Mouse (Mus musculus) mammary gland, adult 2 months (tissue): ENCODE measurements around the gene Myh11. TPM values are rescaled to one million over a fixed set of nuclear protein-coding genes. Genes with fewer than 3 reads are reported as not detected.

Experiments
- polyA plus RNA-seq: library from polyadenylated mRNA; depleted of rRNA; stranded (reverse); fragments of >200 nt; gene quantifications from 2 replicates; pipeline ENCODE4 v1.2.3, GENCODE M21; 2012; ENCODE audit warnings: low replicate concordance; rRNA removed

Myh11 gene
- polyA plus RNA-seq: 10.7 and 15.0 TPM in 2 replicates

GRCm38 (mm10) chr16:14291223-14291622, at the start of gene Myh11:
Gene Myh11, minus strand, starts transcription at chr16:14291372.

GRCm38 (mm10) chr16:14316884-14317876, 26.0 kb upstream of the Myh11 start, which contains the start of gene Fopnl:
Gene Fopnl, minus strand, starts transcription at chr16:14317405.

GRCm38 (mm10) chr16:14162988-14163416, 128.2 kb downstream of the Myh11 start, which contains the start of the genes Nde1 and Marf1:
Gene Nde1, plus strand, starts transcription at chr16:14163275.
Gene Marf1, minus strand, starts transcription at chr16:14163351.

Other genes starting within 250 kb of the Myh11 start
- 33.7 and 39.4 TPM in 2 replicates for gene Nde1, start 128.1 kb downstream of the Myh11 start, polyA plus RNA-seq
- 11.0 and 19.7 TPM in 2 replicates for gene Marf1, start 128.0 kb downstream of the Myh11 start, polyA plus RNA-seq
- gene Fopnl, start 26.0 kb upstream of the Myh11 start, polyA plus RNA-seq: 30.9 and 69.0 TPM in 2 replicates
- 42.9 and 62.8 TPM in 2 replicates for gene Abcc1, start 70.2 kb upstream of the Myh11 start, polyA plus RNA-seq